Mouse (Mus musculus): Measurements from ENCODE around the gene Themis2. TPM values are rescaled to one million over a fixed set of nuclear protein-coding genes. Genes with fewer than 3 reads are reported as not detected.
"Not testable (repeated sequence)": the region's sequence is repeated elsewhere in the genome, so short reads cannot be mapped to it uniquely, and the experiment has no call there.

Themis2 gene
- polyA plus RNA-seq, 1 experiment from 2014 or later, result 0.72 TPM

DNA sequence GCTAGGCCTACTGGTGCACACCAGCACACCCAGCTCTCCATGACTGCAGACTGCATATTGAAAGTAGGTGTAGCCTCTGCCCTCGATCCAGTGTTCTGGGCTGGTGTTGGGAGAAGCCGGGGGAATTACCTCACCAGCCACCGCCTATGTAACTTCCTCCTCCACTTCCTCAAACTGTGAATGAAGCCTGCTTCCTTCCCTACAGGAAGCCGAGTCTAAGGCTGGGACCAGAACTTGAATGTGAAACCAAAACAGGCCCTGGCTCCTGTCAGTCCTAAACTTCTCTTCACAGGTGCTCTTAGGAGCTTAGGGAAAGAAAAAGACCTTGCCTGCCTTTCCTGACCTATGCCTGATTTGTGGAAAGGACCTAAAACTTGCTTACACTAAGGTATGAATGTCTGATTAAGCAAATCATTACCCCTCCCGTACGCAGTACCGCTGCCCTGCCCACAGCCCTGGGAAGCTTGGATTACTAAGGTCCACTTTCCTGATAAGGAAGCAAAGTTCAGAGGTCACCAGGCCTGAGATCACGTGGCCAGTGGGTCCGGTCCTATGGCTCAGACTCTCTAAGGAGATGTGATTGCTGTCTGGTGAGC lies 48.4 kb downstream of the Themis2 start:
- Histone ChIP-seq H3K9me3 (ENCODE audit: control insufficient read depth, low read length) (no peaks in the 10 kb centered on the region), H3K9ac (ENCODE audit: low read length) (no peak overlapping the region), H3K4me3 (ENCODE audit: low read depth, low read length) (no peak overlapping the region), H3K36me3 (ENCODE audit: control insufficient read depth, insufficient read depth, low read length) (no peaks in the 10 kb centered on the region), H3K27ac (replicated peaks) (peak overlapping the region; percentile 78), H3K4me2 (replicated peaks; ENCODE audit: low read depth) (peak overlapping the region; percentile 11; the same call in 1 of the 2 replicates), H3K27me3 (ENCODE audit: control insufficient read depth, insufficient read depth, low read length) (no peaks in the 10 kb centered on the region), H3K4me1 (replicated peaks; ENCODE audit: control insufficient read depth, insufficient read depth) (no peaks in the 10 kb centered on the region)
- ATAC-seq (ENCODE audit: low FRiP score, low TSS enrichment), result peak; percentile 90
- DNase-seq (ENCODE audit: low spot score), result peak; percentile 69
- no peak for TF ChIP-seq CTCF (IDR thresholded peaks at IDR 0.05; ENCODE audit: low read depth)
- TF ChIP-seq EP300 (optimal IDR thresholded peaks at IDR 0.05), result no peak
- WGBS, result 43% methylated on average over 9 of the region's 9 CpGs

- H3K27ac ChIP-seq (replicated peaks), result peak overlapping the region; percentile 78
These were observed 49.2 kb downstream of the Themis2 start for GRCm38 (mm10) chr4:132746911-132747517.

DNA sequence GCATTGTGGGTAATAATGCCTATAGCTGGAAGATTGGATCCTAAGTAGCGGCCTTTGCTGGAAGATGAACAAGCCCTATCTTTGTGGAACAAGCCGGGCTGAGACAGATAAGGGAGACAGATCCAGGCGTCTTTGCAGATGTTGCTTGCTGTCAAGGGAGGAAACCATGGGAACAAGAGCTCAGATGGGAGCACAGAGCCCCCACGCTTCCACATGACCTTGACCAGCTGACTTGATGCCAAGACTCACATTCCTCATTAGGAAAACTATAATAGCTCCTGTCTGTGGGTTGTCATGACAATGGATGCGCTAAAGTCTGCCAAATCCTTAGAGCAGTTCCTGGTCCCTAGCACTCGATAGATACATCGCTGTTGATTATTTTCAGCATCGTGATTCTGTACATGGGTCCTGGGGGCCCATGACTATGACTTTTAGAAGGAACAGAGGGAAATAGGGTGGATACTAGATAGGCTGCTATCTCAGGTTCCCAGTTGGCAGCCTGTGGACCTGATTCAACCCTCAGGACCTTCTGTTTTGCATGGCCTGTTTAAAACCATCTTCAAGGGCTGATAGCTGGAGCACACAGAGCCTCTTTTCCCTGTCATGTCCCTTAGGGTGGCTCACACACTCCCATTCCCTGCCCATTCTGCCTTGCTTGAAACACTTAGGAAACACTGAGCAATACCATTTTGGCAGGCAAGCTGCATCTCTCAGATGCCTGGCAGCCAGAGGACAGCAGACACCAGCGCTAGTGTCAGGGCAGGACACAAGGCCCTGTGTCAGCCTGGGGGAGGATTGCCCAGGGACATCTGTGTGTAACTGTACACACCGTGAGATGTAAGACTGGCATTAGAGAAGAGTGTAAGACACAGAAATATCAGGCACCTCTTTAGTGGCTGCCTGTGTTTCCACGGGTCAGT lies 51.9 kb downstream of the Themis2 start:
- 72% methylated on average over 11 of the region's 11 CpGs for WGBS
- no peak for TF ChIP-seq CTCF (IDR thresholded peaks at IDR 0.05; ENCODE audit: low read depth)
- no peak for TF ChIP-seq EP300 (optimal IDR thresholded peaks at IDR 0.05)
- no peak overlapping the region for H3K27ac ChIP-seq (replicated peaks)

More at GRCm38 (mm10) chr4:132746911-132747517, 49.2 kb downstream of the Themis2 start:
- 83% methylated on average over 9 of the region's 9 CpGs for WGBS
- Histone ChIP-seq H3K27me3 (ENCODE audit: control insufficient read depth, insufficient read depth, low read length) (no peaks in the 10 kb centered on the region), H3K36me3 (ENCODE audit: control insufficient read depth, insufficient read depth, low read length) (no peaks in the 10 kb centered on the region), H3K9me3 (ENCODE audit: control insufficient read depth, low read length) (no peaks in the 10 kb centered on the region), H3K4me1 (replicated peaks; ENCODE audit: control insufficient read depth, insufficient read depth) (no peaks in the 10 kb centered on the region), H3K4me2 (replicated peaks; ENCODE audit: low read depth) (no peak overlapping the region), H3K9ac (ENCODE audit: low read length) (no peak overlapping the region), H3K4me3 (ENCODE audit: low read depth, low read length) (no peak overlapping the region)
- TF ChIP-seq EP300 (optimal IDR thresholded peaks at IDR 0.05), result no peak
- TF ChIP-seq CTCF (IDR thresholded peaks at IDR 0.05; ENCODE audit: low read depth), result no peak
- DNase-seq (ENCODE audit: low spot score) (no peak), ATAC-seq (ENCODE audit: low FRiP score, low TSS enrichment) (no peak)

GRCm38 (mm10) chr4:132741491-132741890 lies 54.7 kb downstream of the Themis2 start:
- Histone ChIP-seq H3K36me3 (ENCODE audit: control insufficient read depth, insufficient read depth, low read length) (no peaks in the 10 kb centered on the region), H3K4me3 (ENCODE audit: low read depth, low read length) (no peak overlapping the region), H3K4me1 (replicated peaks; ENCODE audit: control insufficient read depth, insufficient read depth) (no peaks in the 10 kb centered on the region), H3K9me3 (ENCODE audit: control insufficient read depth, low read length) (no peaks in the 10 kb centered on the region), H3K9ac (ENCODE audit: low read length) (no peak overlapping the region), H3K27ac (replicated peaks) (no peak overlapping the region), H3K27me3 (ENCODE audit: control insufficient read depth, insufficient read depth, low read length) (no peaks in the 10 kb centered on the region), H3K4me2 (replicated peaks; ENCODE audit: low read depth) (no peak overlapping the region)
- DNase-seq (ENCODE audit: low spot score) (no peak), ATAC-seq (ENCODE audit: low FRiP score, low TSS enrichment) (no peak)
- WGBS, result 88% methylated on average over 7 of the region's 7 CpGs
- no peak for TF ChIP-seq CTCF (IDR thresholded peaks at IDR 0.05; ENCODE audit: low read depth)
- TF ChIP-seq EP300 (optimal IDR thresholded peaks at IDR 0.05), result no peak

More for the DNA sequence above, 51.9 kb downstream of the Themis2 start:
- Histone ChIP-seq H3K4me3 (ENCODE audit: low read depth, low read length) (no peak overlapping the region), H3K9me3 (ENCODE audit: control insufficient read depth, low read length) (no peaks in the 10 kb centered on the region), H3K36me3 (ENCODE audit: control insufficient read depth, insufficient read depth, low read length) (no peaks in the 10 kb centered on the region), H3K4me2 (replicated peaks; ENCODE audit: low read depth) (no peak overlapping the region), H3K27me3 (ENCODE audit: control insufficient read depth, insufficient read depth, low read length) (no peaks in the 10 kb centered on the region), H3K9ac (ENCODE audit: low read length) (no peak overlapping the region), H3K4me1 (replicated peaks; ENCODE audit: control insufficient read depth, insufficient read depth) (no peaks in the 10 kb centered on the region)
- ATAC-seq (ENCODE audit: low FRiP score, low TSS enrichment) (no peak), DNase-seq (ENCODE audit: low spot score) (no peak)

DNA sequence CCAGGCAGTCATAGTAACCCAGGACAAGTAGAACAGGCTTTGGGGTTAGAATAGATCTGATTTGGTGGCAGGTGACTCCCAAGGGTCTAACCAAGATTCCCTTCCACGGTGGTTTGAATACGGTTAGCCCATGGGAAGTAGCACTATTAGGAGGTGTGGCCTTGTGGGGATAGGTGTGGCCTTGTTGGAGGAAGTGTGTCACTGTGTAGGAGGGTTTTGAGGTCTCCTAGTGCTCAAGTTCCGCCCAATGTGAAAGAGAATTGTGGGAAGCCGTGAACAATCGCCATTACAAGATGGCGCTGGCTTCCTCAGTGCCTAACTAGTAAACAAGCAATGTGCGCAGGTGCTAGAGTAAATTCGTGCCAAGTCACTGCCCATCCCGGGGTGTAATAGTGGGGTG lies 59.0 kb downstream of the Themis2 start:
- H3K4me3 ChIP-seq (ENCODE audit: low read depth, low read length); ATAC-seq (ENCODE audit: low FRiP score, low TSS enrichment): not testable (repeated sequence)
- WGBS, result 90% methylated on average over 9 of the region's 9 CpGs

More for the DNA sequence above, 59.0 kb downstream of the Themis2 start:
- H3K27me3 ChIP-seq (ENCODE audit: control insufficient read depth, insufficient read depth, low read length); H3K4me1 ChIP-seq (replicated peaks; ENCODE audit: control insufficient read depth, insufficient read depth); H3K9ac ChIP-seq (ENCODE audit: low read length); DNase-seq (ENCODE audit: low spot score); H3K36me3 ChIP-seq (ENCODE audit: control insufficient read depth, insufficient read depth, low read length); H3K9me3 ChIP-seq (ENCODE audit: control insufficient read depth, low read length); H3K27ac ChIP-seq (replicated peaks); H3K4me2 ChIP-seq (replicated peaks; ENCODE audit: low read depth): not testable (repeated sequence)
